Mouse (Mus musculus) testis, adult 2 months (tissue): ENCODE measurements around the gene Cenpa.

Source experiments
- CTCF ChIP-seq: fragments of 200-500 bp; IDR thresholded peaks from 2 replicates; pipeline ENCODE4 v1.5.1; 2012; ENCODE audit warnings: low read depth, mild to moderate bottlenecking, inconsistent platforms, low read length, moderate library complexity; ENCODE audit not compliant: control insufficient read depth, insufficient read depth, insufficient replicate concordance
- POLR2A ChIP-seq: fragments of 200-500 bp; IDR thresholded peaks from 2 replicates; pipeline ENCODE4 v1.6.1; 2012; ENCODE audit warnings: low read depth, mild to moderate bottlenecking, inconsistent platforms, low read length, moderate library complexity; ENCODE audit not compliant: control insufficient read depth

DNA sequence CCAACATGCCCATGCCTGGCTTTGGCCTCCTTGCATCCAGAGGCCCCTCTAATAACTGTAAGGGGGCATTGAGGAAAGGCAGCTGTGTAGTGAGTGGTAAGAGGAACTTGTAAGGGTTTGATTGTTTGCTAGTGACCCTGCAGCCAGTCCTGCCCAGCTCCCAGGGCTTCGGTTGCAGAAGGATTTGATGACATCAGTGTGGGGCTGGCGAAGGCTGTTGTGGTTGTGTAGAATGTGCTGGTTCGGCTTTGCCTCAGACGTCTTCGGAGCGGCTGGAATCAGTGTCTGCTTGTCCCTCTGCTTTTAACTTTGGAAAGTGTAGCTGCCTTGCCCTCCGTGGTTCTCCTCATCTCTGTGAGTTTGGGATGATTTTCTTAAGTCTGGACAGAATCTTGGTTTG lies 10.2 kb downstream of the Cenpa start:
- TF ChIP-seq CTCF (no peak), POLR2A (no peak)
